Mouse (Mus musculus) brain, embryonic 14.5 days (tissue): ENCODE data around the gene Exosc10. TPM values are rescaled to one million over a fixed set of nuclear protein-coding genes. Genes with fewer than 3 reads are reported as not detected.
A peak's percentile ranks its signal among the peaks of the same experiment; 100 is the strongest.

Source experiments
- DNase-seq: peaks from one replicate; pipeline ENCODE4 v3.0.0-alpha.2; 2011; ENCODE audit warnings: low read depth
- CTCF ChIP-seq: fragments of 200-500 bp; IDR thresholded peaks from 2 replicates; pipeline ENCODE4 v1.5.1; 2012; ENCODE audit warnings: inconsistent platforms, mild to moderate bottlenecking, moderate library complexity, borderline replicate concordance; ENCODE audit not compliant: insufficient read depth, insufficient read length; ENCODE audit errors: extremely low read depth
- POLR2A ChIP-seq: fragments of 200-500 bp; IDR thresholded peaks from 2 replicates; pipeline ENCODE4 v1.6.1; 2012; ENCODE audit warnings: mild to moderate bottlenecking, inconsistent platforms, borderline replicate concordance; ENCODE audit not compliant: poor library complexity, insufficient read depth, insufficient read length, severe bottlenecking; ENCODE audit errors: extremely low read depth
- polyA plus RNA-seq: library from polyadenylated mRNA; depleted of rRNA; stranded (reverse); fragments of >200 nt; gene quantifications from 2 replicates; pipeline ENCODE4 v1.2.3, GENCODE M21; 2012; rRNA removed

Gene Exosc10
- polyA plus RNA-seq: 59.7 and 71.3 TPM in 2 replicates

DNA sequence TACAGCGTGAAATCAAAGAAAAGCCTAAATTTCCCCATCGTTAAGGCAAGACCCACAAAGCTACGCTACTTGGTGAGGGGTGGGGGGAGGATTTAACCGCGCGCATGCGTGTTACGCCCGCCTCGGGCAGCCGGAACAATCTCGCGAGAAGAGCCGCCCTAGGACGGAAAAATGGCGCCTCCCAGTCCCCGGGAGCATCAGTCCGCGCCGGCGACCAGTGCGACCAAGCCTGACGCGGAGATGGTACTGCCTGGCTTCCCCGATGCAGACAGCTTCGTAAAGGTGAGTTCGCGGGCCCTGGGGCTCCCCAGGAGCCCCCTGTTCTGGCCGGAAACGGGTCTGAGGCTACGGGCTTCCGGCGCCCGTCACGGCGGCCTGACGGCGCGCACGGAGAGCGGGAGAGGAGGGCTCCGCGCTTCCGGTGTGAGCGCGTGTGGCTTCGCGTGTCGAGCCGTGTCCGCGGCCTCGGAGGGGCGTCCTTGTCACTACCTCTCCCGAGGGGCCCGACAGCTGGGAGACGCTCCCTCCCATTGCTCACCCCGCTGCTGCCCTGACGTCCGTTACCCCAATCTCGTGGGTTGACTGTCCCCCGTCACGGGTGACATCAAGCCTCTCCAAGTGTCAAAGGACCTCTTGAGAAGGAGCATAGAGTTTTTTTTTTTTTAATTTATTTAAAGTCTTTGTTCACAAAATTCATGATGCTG lies at the start of gene Exosc10:
Gene Exosc10 (plus strand): TSS at position 133 of the 704 bp plus-strand sequence.
- DNase-seq: peak; percentile 96
- TF ChIP-seq CTCF (no peak), POLR2A (peak; percentile 34; the same call in 1 of the 2 replicates)

DNA sequence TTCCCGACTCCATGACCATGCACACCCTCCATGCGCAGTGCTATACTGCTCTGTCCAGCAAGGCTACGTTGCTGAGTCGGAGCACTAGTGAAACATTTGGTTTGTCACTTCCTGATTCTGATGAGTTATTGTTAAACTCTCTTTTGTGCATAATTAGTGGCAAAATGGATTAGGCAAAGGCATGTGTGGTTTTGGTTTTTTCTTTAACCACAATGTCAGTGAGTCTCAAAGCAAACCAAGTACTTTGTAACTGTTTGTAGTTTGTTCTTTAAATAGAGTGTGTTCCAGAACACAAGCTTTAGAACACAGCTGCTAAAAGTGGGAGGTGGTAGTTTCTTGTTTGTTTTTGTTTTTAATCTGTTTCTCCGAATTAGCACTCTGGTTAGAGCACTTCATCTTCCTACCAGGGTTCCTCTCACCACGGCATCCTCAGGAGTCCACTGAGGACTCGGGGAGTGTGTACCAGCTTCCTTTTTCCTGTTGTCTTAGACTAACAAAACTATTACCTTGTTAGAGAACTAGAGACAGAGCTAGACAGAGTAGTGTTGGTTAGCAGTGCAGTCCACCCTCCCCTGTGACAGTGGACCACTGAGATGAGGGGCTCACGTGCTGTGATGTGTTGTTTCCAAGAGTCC lies 48.7 kb upstream of the Exosc10 start:
- DNase-seq: no peak
- TF ChIP-seq CTCF (no peak), POLR2A (no peak)

DNA sequence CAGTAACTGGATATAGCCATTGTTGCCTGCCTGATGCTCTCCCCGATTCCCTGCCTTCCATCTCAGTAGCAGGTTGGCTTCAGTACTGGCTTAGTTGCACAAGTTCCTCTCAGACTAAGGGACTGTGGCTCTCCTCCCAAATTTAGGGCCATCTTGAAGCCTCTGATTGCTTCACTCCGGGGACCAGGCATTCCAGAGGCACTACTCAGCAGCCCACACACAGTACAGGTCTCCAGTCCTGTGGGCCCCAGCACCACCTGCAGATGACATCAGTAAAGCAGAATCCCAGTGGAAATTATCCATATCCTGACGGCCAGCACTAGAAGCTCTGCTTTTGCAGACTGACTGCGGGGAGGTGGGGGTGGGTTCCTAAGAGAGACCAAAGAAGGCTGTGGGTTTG lies 47.5 kb upstream of the Exosc10 start:
- TF ChIP-seq CTCF: no peak
- TF ChIP-seq POLR2A: no peak
- no peak for DNase-seq

DNA sequence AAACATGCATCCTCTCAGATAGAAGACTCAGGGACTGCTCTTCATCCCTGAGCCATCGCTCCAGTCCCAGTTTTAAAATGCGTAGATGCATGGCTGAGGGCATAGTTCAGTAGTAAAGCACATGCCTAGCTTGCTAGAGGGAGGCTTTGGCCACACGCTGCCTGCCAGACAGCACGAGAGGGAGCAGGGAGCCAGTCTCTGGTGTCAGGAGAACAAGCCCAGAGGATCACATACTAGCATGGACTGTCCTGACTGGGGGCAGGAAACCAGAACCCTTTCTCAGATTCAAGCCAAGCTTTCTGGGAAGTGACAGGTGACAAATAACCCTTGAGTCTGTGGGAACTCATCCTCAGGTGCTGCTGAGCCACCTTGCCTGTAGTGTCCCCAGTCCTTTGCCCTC lies 46.9 kb upstream of the Exosc10 start:
- DNase-seq: no peak
- TF ChIP-seq POLR2A: no peak
- no peak for TF ChIP-seq CTCF

DNA sequence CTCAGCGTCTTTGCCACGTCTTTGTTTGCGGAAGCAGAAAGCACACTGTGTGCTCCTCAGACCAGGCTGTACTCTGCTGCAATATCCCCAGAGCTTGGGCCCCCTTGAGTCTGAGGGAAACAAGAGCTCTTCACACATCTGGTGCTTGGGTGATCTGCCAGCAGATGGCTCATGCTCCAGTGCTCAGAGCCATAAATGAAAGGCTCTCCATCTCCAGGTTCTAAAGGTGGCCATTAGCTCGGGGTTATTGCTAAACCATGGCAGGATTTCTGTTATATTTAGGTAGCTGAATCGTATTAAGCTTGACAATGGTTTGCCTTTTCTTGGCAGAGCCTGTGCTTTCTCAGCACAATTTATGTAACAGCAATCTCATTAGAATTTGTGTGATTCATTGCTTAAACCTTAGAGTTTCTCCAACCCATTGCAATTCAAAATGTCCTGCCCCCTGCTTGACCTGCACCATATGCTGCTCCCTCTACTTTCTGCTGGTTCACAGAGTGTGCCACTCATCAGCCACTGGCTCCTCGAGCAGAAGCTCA lies 45.1 kb upstream of the Exosc10 start:
- DNase-seq: peak; percentile 57
- TF ChIP-seq CTCF (no peak), POLR2A (no peak)

DNA sequence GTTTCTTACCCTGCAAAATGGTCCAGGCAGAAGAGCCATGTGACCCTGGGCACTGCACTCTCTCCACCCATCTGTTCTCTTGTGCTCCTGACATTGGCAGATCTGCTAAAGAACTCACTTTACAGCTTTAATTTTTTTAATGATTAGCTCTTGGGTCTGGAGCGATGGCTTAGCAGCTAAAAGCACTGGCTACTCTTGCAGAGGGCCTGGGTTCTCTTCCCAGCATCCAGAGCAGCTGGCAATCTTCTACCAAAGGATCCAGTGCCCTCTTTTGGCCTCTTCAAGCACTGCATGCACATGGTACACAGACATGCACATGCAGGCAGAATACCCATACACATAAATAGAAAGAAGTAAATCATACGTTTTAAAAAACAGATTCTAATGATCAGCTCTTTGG lies 42.9 kb upstream of the Exosc10 start:
- peak; percentile 34; the same call in 1 of the 2 replicates for TF ChIP-seq CTCF
- TF ChIP-seq POLR2A: no peak
- DNase-seq: peak; percentile 11

DNA sequence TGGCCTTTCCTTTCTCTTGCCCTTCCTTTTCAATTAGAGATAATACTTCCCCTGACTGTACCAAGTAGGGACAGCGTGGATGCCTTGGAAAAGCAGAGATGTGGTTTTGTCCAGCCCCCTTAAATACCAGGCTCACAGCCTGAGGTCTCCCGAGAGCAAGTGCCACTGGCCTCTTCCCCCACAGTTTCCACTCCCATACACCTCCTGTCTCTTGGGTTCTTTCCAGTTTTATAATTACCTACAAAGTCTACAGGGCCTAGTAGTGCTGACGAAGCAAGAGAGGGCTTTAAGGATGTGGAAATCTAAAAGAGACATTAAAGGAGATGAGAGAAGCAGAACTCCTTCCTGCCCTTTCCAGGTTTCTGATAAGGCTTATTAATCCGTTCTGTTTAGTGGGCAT lies 40.4 kb upstream of the Exosc10 start:
- peak; percentile 14 for DNase-seq
- TF ChIP-seq CTCF (no peak), POLR2A (no peak)

DNA sequence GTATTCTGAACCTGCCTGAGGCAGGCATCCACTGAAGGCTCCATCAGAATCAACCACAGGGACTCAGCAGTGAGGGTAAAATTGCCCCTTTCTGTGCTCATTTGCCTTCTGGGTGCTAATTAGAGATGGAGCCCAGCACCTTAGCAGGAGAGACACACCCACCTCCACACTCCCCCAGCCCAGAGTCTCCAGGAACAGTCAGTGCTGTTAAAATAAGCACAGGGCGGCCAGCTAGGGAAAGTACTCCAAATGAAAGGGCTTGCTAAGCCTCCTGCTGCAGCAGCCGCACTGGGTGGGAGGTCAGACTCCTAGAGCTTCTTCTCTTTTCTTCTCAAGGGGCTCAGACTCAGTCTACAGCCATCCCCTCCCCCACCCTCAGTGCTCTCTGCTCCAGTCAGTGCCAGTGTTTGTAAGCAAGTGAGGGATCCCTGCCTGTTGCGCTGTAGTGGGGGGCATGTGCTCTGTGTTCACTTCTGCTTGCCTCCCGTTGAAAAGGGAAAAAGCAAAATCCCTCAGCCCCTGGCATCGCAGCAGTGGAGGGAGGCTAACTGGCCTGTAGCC lies 39.9 kb upstream of the Exosc10 start:
- peak; percentile 62 for DNase-seq

DNA sequence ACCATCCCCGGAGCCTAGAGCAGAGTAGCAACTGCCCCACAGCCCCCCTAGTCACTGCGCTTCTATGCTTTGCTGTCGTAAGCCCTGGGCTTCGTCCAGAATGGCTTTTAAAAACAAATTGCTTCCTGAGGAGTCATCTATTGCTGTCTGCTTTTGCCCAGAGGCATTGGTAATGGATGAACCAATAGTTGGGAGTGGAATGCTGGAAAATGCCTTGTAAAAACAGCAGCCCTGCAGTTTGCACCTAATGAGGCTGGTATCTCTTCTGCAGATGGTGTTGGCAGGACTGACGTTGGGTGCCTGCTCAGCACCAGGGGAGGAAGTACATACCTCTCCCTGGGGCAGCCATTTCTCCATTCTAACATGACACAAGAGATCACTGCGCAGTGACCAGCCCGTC lies 34.7 kb upstream of the Exosc10 start:
- TF ChIP-seq POLR2A: no peak
- no peak for TF ChIP-seq CTCF
- no peak for DNase-seq

More for the DNA sequence above, 39.9 kb upstream of the Exosc10 start:
- no peak for TF ChIP-seq CTCF

DNA sequence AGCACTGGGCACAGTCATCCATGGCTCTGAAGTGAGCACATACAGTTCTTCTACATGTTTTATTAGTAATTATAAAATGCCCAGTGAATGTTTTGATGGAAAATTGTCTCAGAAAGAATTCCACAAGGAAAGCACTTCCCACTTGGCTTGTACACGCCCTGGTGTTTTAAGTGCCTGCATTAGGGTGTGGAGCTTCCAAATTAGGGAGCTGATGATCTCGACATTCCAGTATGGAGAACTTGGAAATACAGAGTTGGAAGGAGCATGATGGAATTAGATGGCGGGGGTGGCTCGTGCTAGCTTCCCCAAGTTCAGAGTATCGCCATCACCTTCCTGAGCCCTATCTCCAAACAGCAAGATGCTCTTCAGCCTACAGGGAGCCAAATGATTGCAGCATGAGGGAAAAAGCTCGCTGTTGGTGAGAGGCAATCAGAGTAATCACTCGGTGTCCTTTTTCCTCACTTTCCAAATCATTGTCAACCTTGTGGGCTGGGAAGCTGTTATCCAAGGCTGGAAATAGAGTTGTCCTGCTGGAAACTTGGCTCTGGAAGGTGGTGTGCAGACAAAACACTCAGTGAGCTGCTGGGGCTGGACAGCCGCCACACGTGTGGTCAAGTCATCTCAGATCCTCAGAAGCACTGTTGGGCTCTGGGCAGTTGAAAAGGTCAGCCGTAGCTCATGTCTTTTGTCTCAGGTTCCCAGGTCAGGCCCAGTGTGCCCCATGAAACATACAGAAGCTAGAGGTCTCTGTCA lies 30.9 kb upstream of the Exosc10 start:
- no peak for TF ChIP-seq POLR2A
- TF ChIP-seq CTCF: no peak

DNA sequence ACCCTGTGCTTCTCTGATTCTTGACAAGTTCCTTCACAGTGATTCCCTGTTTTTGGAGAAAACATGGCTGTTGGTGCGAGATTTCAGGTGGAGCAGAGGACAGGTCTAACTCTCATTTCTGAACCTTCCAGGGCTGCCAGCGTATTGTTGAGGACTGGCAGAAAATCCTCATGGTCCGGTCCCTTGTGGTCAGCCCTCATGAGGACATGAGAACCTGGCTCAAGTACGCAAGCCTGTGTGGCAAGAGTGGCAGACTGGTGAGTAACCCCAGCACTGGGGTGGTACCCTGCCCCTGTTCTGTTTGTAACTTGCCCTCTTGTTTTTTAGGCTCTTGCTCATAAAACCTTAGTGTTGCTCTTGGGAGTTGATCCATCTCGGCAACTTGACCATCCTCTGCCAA lies 27.9 kb upstream of the Exosc10 start:
- no peak for DNase-seq
- TF ChIP-seq CTCF (no peak), POLR2A (no peak)

More for the DNA sequence above, 30.9 kb upstream of the Exosc10 start:
- no peak for DNase-seq
